Mouse (Mus musculus) thymus, adult 2 months (tissue): ENCODE results near the gene Cog5. TPM values are rescaled to one million over a fixed set of nuclear protein-coding genes. Genes with fewer than 3 reads are reported as not detected.

ENCODE experiments used
- DNase-seq: peaks from one replicate; pipeline ENCODE4 v3.0.0; 2021
- H3K27ac ChIP-seq: fragments of 200-500 bp; 2 replicates; pipeline ENCODE4 v1.5.1; 2012; ENCODE audit warnings: low read length, control low read depth; ENCODE audit not compliant: control insufficient read depth, insufficient read depth
- H3K27me3 ChIP-seq: fragments of 200-500 bp; 2 replicates; pipeline ENCODE4 v1.6.1; 2012; ENCODE audit warnings: mild to moderate bottlenecking, low read length, moderate library complexity, mixed read lengths; ENCODE audit not compliant: control insufficient read depth, insufficient read depth
- H3K36me3 ChIP-seq: fragments of 200-500 bp; 2 replicates; pipeline ENCODE4 v1.6.1; 2012; ENCODE audit warnings: mild to moderate bottlenecking, low read length, moderate library complexity; ENCODE audit not compliant: control insufficient read depth, insufficient read depth
- H3K4me1 ChIP-seq: fragments of 200-500 bp; replicated peaks from 2 replicates; pipeline ENCODE4 v1.6.1; 2012; ENCODE audit warnings: low read length; ENCODE audit not compliant: control insufficient read depth, insufficient read depth
- H3K4me3 ChIP-seq: fragments of 200-500 bp; 2 replicates; pipeline ENCODE4 v1.5.1; 2012; ENCODE audit warnings: mild to moderate bottlenecking, low read length, control low read depth, moderate library complexity; ENCODE audit not compliant: control insufficient read depth, insufficient read depth
- CTCF ChIP-seq: fragments of 200-500 bp; IDR thresholded peaks from 2 replicates; pipeline ENCODE4 v1.5.1; 2012; ENCODE audit warnings: mild to moderate bottlenecking, control low read depth, low read length, moderate library complexity, borderline replicate concordance; ENCODE audit not compliant: control insufficient read depth, poor library complexity, insufficient read depth; ENCODE audit errors: extremely low read depth
- POLR2A ChIP-seq: fragments of 200-500 bp; IDR thresholded peaks from 2 replicates; pipeline ENCODE4 v1.6.1; 2012; ENCODE audit warnings: mild to moderate bottlenecking, low read length, control low read depth, moderate library complexity; ENCODE audit not compliant: control insufficient read depth, poor library complexity, insufficient read depth; ENCODE audit errors: extremely low read depth
- WGBS: fragments of 180-500 bp; shearing (Covaris S2); methylation state at CpG from one replicate; pipeline ENCODE4 v1.1.7; 2018; 5-methylcytosine and 5-hydroxymethylcytosine counted together
- polyA plus RNA-seq: library from polyadenylated mRNA; depleted of rRNA; stranded (reverse); fragments of >200 nt; gene quantifications from 2 replicates; pipeline ENCODE4 v1.2.3, GENCODE M21; 2012

Cog5 gene
- polyA plus RNA-seq, 1 experiment, result 40.6 TPM

DNA sequence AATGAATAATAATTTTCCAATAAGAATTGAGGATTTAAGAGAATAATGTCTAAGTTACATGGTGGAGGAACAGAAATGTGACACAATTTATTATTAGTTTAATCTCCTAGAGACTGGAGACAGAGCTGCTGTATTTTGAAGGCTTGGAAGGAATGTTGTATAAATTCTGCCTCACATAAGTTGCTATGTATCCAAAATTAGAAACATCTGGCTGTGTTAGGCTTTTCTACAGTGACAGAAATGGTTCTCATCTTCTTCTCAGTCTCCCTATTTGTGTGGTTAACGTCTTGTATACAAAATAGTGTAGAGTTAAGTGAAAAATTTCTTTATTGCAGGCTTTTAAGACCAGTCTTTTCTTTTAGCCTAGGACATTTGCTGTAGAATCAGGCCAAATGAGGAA, 52.9 kb downstream of the Cog5 start:
- no peak for TF ChIP-seq POLR2A
- no peak for TF ChIP-seq CTCF
- H3K36me3 ChIP-seq, result no peaks in the 10 kb centered on the region
- no peak overlapping the region for H3K4me3 ChIP-seq
- no peak for DNase-seq
- 86% methylated on average over 1 of the region's 1 CpGs for WGBS
- no peaks in the 10 kb centered on the region for H3K27me3 ChIP-seq
- H3K4me1 ChIP-seq, result no peaks in the 10 kb centered on the region
- no peak overlapping the region for H3K27ac ChIP-seq

DNA sequence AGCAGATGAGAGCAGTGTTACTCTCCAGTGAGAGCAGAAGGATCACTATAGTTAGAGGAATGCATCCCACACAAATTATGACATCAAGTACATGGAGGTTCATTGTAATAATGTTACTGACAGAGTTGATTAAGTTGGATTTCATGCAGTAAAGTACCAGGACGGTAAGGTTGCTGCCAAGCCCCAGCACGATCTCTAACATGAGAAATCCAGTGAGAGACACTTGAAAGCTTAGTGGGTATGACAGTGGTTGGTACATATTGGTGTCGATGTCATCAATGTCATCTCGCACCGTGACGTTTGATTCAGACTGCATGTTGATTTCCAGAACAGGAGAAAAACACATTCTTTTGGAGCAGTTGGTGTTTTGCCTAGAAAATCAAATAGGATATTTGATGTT, 55.0 kb downstream of the Cog5 start:
- H3K27me3 ChIP-seq, result no peaks in the 10 kb centered on the region
- H3K4me1 ChIP-seq, result no peaks in the 10 kb centered on the region
- H3K4me3 ChIP-seq, result no peak overlapping the region
- 98% methylated on average over 6 of the region's 6 CpGs for WGBS
- DNase-seq, result no peak
- H3K36me3 ChIP-seq, result no peaks in the 10 kb centered on the region
- TF ChIP-seq CTCF (no peak), POLR2A (no peak)
- no peak overlapping the region for H3K27ac ChIP-seq

DNA sequence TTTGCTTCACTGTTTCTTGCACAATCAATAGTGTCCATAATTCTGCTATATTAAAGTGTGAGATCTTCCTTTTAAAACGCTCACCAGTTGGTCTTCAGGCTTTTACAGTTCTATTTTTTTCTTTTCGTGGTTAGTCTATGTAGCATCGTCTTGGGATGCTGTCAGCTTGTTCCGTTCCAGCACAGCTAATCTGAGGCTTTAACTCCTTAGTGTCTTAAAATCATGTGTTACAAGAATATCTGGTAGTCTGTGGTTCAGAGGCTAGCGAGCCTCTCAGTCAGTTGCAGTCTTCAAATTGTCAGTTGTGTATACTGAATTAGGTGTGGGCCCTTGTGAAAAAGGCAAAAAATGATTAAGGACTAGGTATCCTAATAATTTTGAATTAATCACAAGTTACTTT, 57.6 kb downstream of the Cog5 start:
- no peak for TF ChIP-seq CTCF
- no peak for TF ChIP-seq POLR2A
- H3K4me3 ChIP-seq, result no peak overlapping the region
- H3K27ac ChIP-seq, result no peak overlapping the region
- no peaks in the 10 kb centered on the region for H3K27me3 ChIP-seq
- no peaks in the 10 kb centered on the region for H3K36me3 ChIP-seq
- no peak for DNase-seq
- 54% methylated on average over 5 of the region's 5 CpGs for WGBS
- no peaks in the 10 kb centered on the region for H3K4me1 ChIP-seq

DNA sequence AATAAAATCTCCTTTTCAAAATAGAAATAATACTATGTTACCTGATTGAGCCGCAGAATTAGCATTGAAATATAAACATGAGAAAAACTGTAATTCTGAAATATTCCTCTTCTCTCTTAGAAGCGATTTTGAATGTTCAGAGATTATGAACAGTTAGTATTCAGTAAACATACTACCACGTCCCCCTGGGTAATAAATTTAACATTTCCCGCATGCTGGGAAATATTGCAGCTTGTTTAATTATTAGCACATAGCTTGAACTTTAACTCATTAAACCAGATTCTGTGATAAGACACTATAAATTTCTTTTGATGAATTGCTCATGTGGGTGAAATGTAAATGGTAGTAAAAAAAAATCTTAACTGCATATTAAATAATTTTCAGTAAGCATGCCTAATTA, 58.1 kb downstream of the Cog5 start:
- no peaks in the 10 kb centered on the region for H3K36me3 ChIP-seq
- no peaks in the 10 kb centered on the region for H3K27me3 ChIP-seq
- H3K27ac ChIP-seq, result no peak overlapping the region
- no peak for DNase-seq
- TF ChIP-seq CTCF (no peak), POLR2A (no peak)
- 97% methylated on average over 4 of the region's 4 CpGs for WGBS
- H3K4me3 ChIP-seq, result no peak overlapping the region
- H3K4me1 ChIP-seq, result no peaks in the 10 kb centered on the region

DNA sequence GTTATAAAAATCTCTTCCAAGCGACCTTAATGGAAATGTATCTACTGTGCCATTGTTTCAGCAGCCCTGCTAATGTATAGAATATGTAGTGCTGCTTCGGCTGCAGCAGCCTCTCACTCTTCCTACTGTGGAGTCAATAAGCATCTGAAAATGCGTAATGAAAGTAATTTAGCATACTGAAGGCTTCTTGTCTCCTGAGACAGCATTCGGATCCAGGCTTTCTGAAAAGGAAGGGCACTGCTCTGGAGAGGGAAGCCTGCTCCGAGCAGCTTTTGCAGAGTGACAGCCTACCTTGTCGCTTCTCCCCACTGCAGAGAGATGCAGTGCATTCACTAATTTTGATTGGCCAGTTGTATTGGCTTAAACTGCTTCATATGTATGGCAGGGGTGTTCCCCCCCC, 58.9 kb downstream of the Cog5 start, which contains the start of gene Gpr22:
Gpr22 (minus strand) TSS at position 348 of the 400 bp plus-strand sequence.
- Histone ChIP-seq H3K36me3 (no peaks in the 10 kb centered on the region), H3K27me3 (no peaks in the 10 kb centered on the region), H3K27ac (no peak within 1 kb of the TSS), H3K4me1 (no peaks in the 10 kb centered on the region), H3K4me3 (no peak within 1 kb of the TSS)
- TF ChIP-seq CTCF, result no peak
- no peak for TF ChIP-seq POLR2A
- DNase-seq, result no peak
- WGBS, result 93% methylated on average over 6 of the region's 6 CpGs

DNA sequence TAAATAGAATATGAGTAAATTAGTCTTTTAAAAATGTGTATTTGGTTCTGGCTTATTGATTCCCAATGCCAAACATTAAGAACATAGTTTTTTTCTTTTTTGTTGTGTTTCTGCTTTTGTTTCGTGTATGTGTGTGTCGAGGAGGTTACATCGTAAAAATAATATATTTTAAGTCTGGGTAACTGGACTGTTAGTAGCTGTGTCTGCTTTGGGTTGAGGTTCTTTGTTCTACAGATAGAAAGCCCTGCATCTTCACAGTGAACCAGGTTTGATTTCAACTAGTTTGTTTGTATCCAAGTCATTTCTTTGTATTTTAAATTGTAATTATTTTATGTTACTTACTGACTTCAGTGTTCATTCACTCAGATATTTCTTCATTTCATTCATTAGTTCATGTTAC, 59.4 kb downstream of the Cog5 start:
- no peak overlapping the region for H3K27ac ChIP-seq

DNA sequence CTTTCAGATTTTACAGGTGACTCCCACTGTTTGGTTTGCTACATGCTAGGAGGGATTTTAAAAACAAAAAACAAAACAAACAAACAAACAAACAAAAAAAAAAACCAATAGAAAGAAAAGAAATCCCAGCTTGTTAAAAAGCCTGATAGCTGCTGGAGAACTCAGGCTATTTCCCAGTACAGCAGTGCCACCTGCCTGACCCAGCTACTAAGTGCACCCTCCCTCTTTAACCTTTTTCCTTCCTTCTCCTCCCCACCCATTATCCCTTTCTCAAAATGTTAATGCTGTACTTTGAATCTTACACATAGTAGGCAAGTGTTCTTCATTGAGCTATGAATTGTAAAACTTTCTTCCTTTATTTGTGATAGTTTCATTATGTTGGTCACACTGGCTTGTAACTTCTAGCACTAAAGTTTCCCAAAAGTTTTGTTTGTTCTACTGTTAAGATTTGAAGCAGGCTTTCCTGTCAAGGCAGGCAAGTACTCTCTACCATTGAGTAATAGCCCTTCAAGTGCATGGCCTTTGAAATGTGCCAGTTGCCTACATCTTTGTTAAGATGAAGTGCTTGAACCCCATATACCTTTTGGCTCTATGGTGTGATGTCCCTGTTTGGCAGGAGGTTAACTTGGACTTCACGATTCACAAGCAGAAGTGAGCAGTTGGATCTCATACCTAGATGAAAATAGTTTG, 65.1 kb downstream of the Cog5 start:
- Histone ChIP-seq H3K4me3 (no peak overlapping the region), H3K27ac (no peak overlapping the region), H3K4me1 (no peaks in the 10 kb centered on the region), H3K36me3 (no peaks in the 10 kb centered on the region), H3K27me3 (no peaks in the 10 kb centered on the region)
- no peak for TF ChIP-seq CTCF
- TF ChIP-seq POLR2A, result no peak
- WGBS, result 96% methylated on average over 1 of the region's 1 CpGs
- DNase-seq, result no peak

More for the DNA sequence above, 59.4 kb downstream of the Cog5 start:
- Histone ChIP-seq H3K4me1 (no peaks in the 10 kb centered on the region), H3K27me3 (no peaks in the 10 kb centered on the region), H3K4me3 (no peak overlapping the region), H3K36me3 (no peaks in the 10 kb centered on the region)
- DNase-seq, result no peak
- TF ChIP-seq POLR2A (no peak), CTCF (no peak)
- WGBS, result 92% methylated on average over 3 of the region's 3 CpGs
